Mouse (Mus musculus) B cell, adult 67 days (primary cell): ENCODE results near the gene Gper1. TPM values are rescaled to one million over a fixed set of nuclear protein-coding genes. Genes with fewer than 3 reads are reported as not detected.

ENCODE experiments used
- total RNA-seq, 2 experiments: library from RNA; stranded (reverse); gene quantifications; 4 replicates each; pipeline ENCODE4 v1.2.4; 2023

Gper1 gene
- not detected for total RNA-seq

DNA sequence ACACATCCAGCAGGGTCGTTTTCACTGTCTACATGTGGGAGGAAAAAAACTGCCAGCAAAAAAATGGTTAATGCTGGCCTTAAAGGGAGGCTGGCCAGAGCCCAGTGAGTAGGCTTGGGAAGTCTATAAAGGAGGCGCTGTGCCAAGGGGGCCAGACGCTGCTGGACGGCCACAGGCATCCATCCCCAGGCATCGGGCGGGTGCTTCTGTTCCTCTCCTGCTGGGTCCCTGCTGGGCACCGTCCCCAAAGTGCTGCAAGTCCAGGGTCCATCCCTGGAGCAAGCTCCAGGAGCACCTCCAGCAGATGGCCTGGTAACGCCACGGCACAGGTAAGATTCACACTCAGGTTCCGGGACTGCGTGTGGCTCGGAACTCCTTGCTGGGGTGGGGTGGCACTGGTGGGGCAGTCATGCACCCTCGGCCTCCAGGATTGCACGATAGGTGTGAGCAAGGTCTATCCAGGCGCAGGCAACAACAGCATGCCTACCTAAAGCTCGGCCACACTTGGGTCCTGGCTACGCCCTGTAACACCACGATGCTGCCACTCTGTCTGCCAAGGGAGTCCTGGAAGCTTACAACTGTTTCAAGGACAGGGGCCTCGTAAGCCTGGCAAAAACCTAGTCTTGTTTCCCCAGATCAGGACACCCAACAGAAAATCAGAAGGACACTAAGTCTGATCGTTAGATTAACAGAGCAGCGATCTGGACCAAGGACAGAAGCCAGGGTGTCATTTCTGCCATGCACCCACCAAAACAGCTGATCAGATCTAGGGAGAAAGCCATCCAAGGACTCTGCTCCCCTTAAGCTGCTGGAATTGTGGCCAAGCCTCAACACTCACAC lies at the start of gene Gper1:
Gper1 (plus strand) TSS at position 126 of the 840 bp plus-strand sequence.

DNA sequence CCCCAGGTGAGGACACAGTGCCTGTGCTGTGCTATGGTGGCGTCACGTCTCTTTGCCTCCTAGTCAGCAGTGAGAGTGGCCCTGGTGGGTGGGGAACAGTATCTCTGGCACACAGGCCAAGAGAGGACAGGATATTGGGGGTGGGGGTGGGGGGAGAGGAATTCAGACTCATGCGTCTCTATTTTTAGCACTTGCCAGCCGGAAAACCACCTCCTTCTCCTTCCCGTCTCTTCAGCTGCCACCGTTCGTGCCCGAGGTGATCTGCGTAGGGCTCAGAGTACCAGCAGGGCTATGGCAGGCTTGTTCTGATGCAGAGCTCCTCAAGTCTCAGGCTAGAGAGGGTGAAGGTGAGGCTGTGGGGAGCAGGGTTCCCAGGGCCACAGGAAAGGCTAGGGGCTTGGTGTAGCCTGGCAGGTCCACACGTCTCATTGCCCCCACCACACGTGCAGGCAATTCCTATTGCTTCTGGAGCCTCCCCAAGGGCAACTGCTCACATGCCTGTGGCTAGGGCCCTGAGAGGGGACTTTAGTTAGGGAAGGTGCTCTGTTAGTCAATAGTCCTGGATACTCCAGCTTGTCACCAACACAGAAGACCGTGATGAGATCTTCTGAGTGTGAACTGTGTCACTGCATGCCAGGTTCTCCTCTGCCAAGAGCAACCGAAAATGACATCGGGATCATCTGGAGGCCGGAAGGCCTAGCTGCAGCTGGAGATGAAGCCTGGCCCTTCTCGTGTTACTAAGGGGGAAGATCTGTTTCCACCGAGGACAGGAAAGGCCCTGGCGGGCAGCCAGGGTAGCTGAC lies 45.3 kb upstream of the Gper1 start, which contains the start of gene Gpr146:
Gpr146 (plus strand) TSS at position 230 of the 803 bp plus-strand sequence.

DNA sequence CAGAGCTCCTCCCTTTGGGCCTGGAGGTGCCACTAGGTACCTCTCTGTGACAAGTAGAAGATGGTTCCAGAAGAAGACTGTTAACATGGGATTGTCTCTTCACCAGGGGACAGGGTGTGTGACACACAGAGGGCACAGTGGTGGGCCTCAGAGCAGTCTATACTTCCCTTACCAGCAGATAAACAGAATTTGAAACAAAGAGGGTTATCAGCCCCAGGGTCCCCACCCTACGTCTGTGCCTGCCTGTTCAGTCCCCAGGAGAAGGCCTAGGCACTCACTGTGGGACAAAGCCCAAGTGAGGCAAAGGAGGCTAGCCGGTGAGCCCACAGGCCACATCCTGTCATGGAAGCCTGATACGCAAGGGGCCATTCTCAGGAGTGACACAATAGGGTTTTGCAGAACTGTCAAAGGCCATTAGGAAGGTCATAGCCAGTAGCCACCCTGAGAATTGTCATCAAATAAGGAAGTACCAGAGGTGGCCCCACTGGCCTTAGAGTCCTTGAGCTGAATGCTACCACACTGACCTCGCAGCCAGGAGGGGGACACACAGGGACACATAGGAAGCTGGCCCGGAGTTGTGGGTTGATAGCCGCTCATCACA lies 18.1 kb upstream of the Gper1 start, which contains the start of gene C130050O18Rik:
C130050O18Rik (plus strand) TSS at position 480 of the 601 bp plus-strand sequence.

DNA sequence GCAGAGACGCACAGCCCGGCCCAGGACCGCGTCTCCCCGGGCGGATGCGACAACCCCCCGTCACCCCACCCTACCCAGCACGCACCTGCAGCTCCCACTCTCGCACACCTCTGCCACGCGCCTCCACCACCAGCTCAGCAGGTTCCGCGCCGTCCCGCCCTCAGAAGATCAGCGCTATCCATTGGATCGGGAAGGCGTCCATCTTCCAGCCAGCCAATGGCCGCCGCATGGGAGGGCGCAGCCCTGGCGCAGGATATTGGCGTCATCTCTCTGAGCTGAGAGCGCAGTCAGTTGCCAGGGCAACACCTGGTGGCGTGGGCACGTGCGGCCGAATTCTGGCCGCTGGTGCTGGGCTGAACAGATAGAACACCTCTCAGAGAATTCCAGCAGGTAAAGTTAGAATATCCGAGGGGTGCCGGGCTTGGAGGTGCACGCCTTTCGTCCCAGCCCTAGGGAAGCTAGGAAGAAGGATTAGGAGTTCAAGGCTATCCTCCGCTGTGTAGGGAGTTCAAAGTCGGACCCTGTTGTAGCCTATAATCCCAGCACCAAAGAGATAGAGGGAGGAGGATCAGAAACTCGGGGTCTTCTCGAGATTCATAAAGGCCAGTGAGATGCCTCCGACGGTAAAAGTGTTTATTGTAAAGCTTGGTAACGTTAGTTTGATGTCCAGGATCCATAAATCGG lies 37.6 kb downstream of the Gper1 start, which contains the start of gene 3110082I17Rik:
3110082I17Rik (minus strand) TSS at position 144 of the 684 bp plus-strand sequence.

Other genes starting within 250 kb of the Gper1 start
- 10 to 100 TPM; 62.8 to 77.0 TPM for gene Sun1, start 222.5 kb upstream of the Gper1 start, total RNA-seq
- 10 to 100 TPM; 36.3 to 45.1 TPM for gene Get4, start 170.8 kb upstream of the Gper1 start, total RNA-seq
- 10 to 100 TPM; 20.8 to 30.1 TPM for gene Adap1, start 97.5 kb upstream of the Gper1 start, total RNA-seq
- gene Cox19, start 71.7 kb upstream of the Gper1 start, total RNA-seq: 10 to 100 TPM; 21.0 to 30.5 TPM
- not detected for gene Cyp2w1, start 70.5 kb upstream of the Gper1 start, total RNA-seq
- 10 to 100 TPM; 21.7 to 24.3 TPM for gene Gpr146, start 45.5 kb upstream of the Gper1 start, total RNA-seq
- 1 to 10 TPM in 1 of 2 experiments, under 1 TPM in 1; 0.24 to 1.5 TPM for gene C130050O18Rik, start 17.9 kb upstream of the Gper1 start, total RNA-seq
- gene 3110082I17Rik, start 37.4 kb downstream of the Gper1 start, total RNA-seq: 1 to 10 TPM; 5.0 to 7.9 TPM
- gene Zfand2a, start 61.4 kb downstream of the Gper1 start, total RNA-seq: 10 to 100 TPM; 28.8 to 41.6 TPM
- gene Uncx, start 120.3 kb downstream of the Gper1 start, total RNA-seq: not detected